Mouse (Mus musculus) retina, postnatal 7 days (tissue): ENCODE measurements at regions not wholly inside any gene's neighbourhood (a gene's known extent, or its start where the extent isn't known, plus 50 kb on each side); places are given as distances from the start of the nearest gene placed in this dataset.

Experiments
- DNase-seq: peaks from one replicate; pipeline ENCODE4 v3.0.0-alpha.2; 2012; ENCODE audit warnings: low read depth, low spot score

GRCm38 (mm10) chr5:148742158-148742835 lies 186.8 kb downstream of the Katnal1 start:
- no peak for DNase-seq

- no peak for DNase-seq
Observed at GRCm38 (mm10) chr5:148741267-148742004, 187.7 kb downstream of the Katnal1 start.

GRCm38 (mm10) chr5:148740366-148741266 lies 188.0 kb upstream of the Ubl3 start:
- DNase-seq, result no peak

GRCm38 (mm10) chr5:148739672-148740071 lies 187.1 kb upstream of the Ubl3 start:
- DNase-seq, result no peak

- DNase-seq, result no peak
Observed at GRCm38 (mm10) chr5:148739141-148739540, 186.6 kb upstream of the Ubl3 start.

GRCm38 (mm10) chr5:148729541-148729940 lies 177.0 kb upstream of the Ubl3 start:
- DNase-seq, result no peak

GRCm38 (mm10) chr5:148728492-148728891 lies 175.9 kb upstream of the Ubl3 start:
- DNase-seq, result no peak

GRCm38 (mm10) chr5:148726442-148726841 lies 173.9 kb upstream of the Ubl3 start:
- no peak for DNase-seq

GRCm38 (mm10) chr5:148724470-148724869 lies 171.9 kb upstream of the Ubl3 start:
- no peak for DNase-seq

- DNase-seq, result no peak
Observed at GRCm38 (mm10) chr5:148723677-148724227, 171.2 kb upstream of the Ubl3 start.

GRCm38 (mm10) chr5:148720604-148721003 lies 168.0 kb upstream of the Ubl3 start:
- no peak for DNase-seq

GRCm38 (mm10) chr5:148716633-148717032 lies 164.0 kb upstream of the Ubl3 start:
- DNase-seq, result no peak

GRCm38 (mm10) chr5:148715218-148715991 lies 162.8 kb upstream of the Ubl3 start:
- no peak for DNase-seq

- DNase-seq, result no peak
Observed at GRCm38 (mm10) chr5:148714807-148715206, 162.2 kb upstream of the Ubl3 start.

GRCm38 (mm10) chr5:148713796-148714195 lies 161.2 kb upstream of the Ubl3 start:
- DNase-seq, result no peak

- DNase-seq, result no peak
Observed at GRCm38 (mm10) chr5:148713039-148713438, 160.4 kb upstream of the Ubl3 start.

GRCm38 (mm10) chr5:148711570-148711969 lies 159.0 kb upstream of the Ubl3 start:
- no peak for DNase-seq

GRCm38 (mm10) chr5:148709111-148709771 lies 156.7 kb upstream of the Ubl3 start:
- no peak for DNase-seq

- no peak for DNase-seq
Observed at GRCm38 (mm10) chr5:148708014-148708741, 155.6 kb upstream of the Ubl3 start.

GRCm38 (mm10) chr5:148707335-148707734 lies 154.7 kb upstream of the Ubl3 start:
- DNase-seq, result no peak
